Comparison of ENCODE assay signal across 16 mouse cellular contexts in the genomic region with DNA sequence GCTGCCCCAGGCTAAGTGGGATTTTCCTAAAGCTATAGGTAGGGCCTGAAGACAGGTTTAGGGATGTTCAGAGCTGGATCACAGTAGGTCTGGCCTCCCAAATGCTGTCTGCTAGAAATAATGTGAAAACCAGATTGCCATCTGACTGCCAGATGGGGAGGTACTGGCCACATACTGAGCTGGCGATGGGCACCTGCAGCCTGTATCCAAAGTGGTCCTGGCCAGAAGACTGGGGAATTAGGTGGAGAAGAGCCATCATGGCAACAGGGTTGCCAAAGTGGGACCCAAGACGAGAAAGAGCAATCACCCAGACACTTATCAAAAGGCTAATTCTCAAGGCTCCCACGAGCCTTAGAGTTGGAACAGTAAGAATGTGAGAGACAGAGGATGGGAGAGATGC. TPM values are rescaled to one million over a fixed set of nuclear protein-coding genes. Genes with fewer than 3 reads are reported as not detected.
DNase-seq lines count a peak whose midpoint lies in the region; ATAC-seq and TF ChIP-seq lines count a peak whose summit lies in the region.
"Had no signal": no experiment of that assay in that cellular context is flagged by ENCODE, and none has a peak within 500 bp of the region (broad histone marks: within the 10 kb centered on the region; RNA-seq: fewer than 3 reads in every experiment).

No protein-coding gene starts in this region.

- intact Hi-C loops in left cerebral cortex, postnatal 36 days (cut with DNase I): loop anchor here (5.0 kb wide), 2 partner anchors 54 to 246 kb away; no protein-coding TSS in a partner anchor

- ATAC-seq in forebrain, embryonic 12.5 days (ENCODE audit: low FRiP score): no peak
- ATAC-seq in midbrain, embryonic 15.5 days (replicated peaks): no peak
- ATAC-seq in midbrain, postnatal 0 days (ENCODE audit: low FRiP score): no peak
- ATAC-seq in liver, embryonic 14.5 days (ENCODE audit: insufficient read depth): no peak

- H3K9ac ChIP-seq in forebrain, embryonic 12.5 days: no peak overlapping the region
- H3K9ac ChIP-seq in midbrain, embryonic 15.5 days: no peak overlapping the region
- H3K9ac ChIP-seq in midbrain, postnatal 0 days (replicated peaks; ENCODE audit: low read length, poor library complexity, severe bottlenecking): no peak overlapping the region
- no peak overlapping the region for H3K9ac ChIP-seq in liver, embryonic 14.5 days (replicated peaks)
- H3K9ac ChIP-seq: lung, embryonic 14.5 days; midbrain, embryonic 12.5 days; stomach, embryonic 15.5 days had no signal

- H3K9me3 ChIP-seq in forebrain, embryonic 12.5 days: no peaks in the 10 kb centered on the region
- no peaks in the 10 kb centered on the region for H3K9me3 ChIP-seq in forebrain, embryonic 10.5 days
- no peaks in the 10 kb centered on the region for H3K9me3 ChIP-seq in midbrain, embryonic 15.5 days
- H3K9me3 ChIP-seq in midbrain, postnatal 0 days (ENCODE audit: low read length): no peaks in the 10 kb centered on the region
- H3K9me3 ChIP-seq in liver, embryonic 14.5 days (ENCODE audit: control insufficient read depth, low read length): no peaks in the 10 kb centered on the region
- H3K9me3 ChIP-seq: midbrain, embryonic 12.5 days; stomach, embryonic 15.5 days had no signal

- H3K4me2 ChIP-seq in forebrain, embryonic 12.5 days: peak overlapping the region; percentile 87
- peak overlapping the region; percentile 95; the same call in 1 of the 2 replicates for H3K4me2 ChIP-seq in midbrain, embryonic 15.5 days
- no peak overlapping the region; the same call in 1 of the 2 replicates for H3K4me2 ChIP-seq in midbrain, postnatal 0 days (ENCODE audit: low read depth, low read length, poor library complexity, severe bottlenecking)
- peak overlapping the region; percentile 13; the same call in 1 of the 2 replicates for H3K4me2 ChIP-seq in liver, embryonic 14.5 days (ENCODE audit: low read depth)
- H3K4me2 ChIP-seq: stomach, embryonic 15.5 days had no signal

- 83% methylated on average over 3 of the region's 3 CpGs for WGBS in forebrain, embryonic 12.5 days
- 93% methylated on average over 3 of the region's 3 CpGs for WGBS in forebrain, embryonic 10.5 days
- 79% methylated on average over 3 of the region's 3 CpGs for WGBS in kidney, adult 2 months
- 88% methylated on average over 3 of the region's 3 CpGs for WGBS in midbrain, embryonic 15.5 days
- WGBS in midbrain, postnatal 0 days: 83% methylated on average over 3 of the region's 3 CpGs
- WGBS in liver, embryonic 14.5 days (ENCODE audit: insufficient replicate concordance): 81% methylated on average over 3 of the region's 3 CpGs

- H3K4me3 ChIP-seq in forebrain, embryonic 12.5 days (replicated peaks): 0 out of 2 replicates have a peak overlapping the region, but pooled peaks have one; percentile 78
- no peak overlapping the region for H3K4me3 ChIP-seq in forebrain, embryonic 10.5 days
- H3K4me3 ChIP-seq in kidney, adult 2 months (ENCODE audit: insufficient read depth, low read depth, low read length): no peak overlapping the region
- H3K4me3 ChIP-seq in midbrain, embryonic 15.5 days: no peak overlapping the region
- no peak overlapping the region for H3K4me3 ChIP-seq in midbrain, postnatal 0 days (ENCODE audit: low read depth, low read length)
- no peak overlapping the region for H3K4me3 ChIP-seq in liver, embryonic 14.5 days (ENCODE audit: insufficient read depth in 1 of 2, low read depth in 2 of 2, low read length in 2 of 2)
- H3K4me3 ChIP-seq: midbrain, embryonic 12.5 days; stomach, embryonic 15.5 days had no signal

- no peak for TF ChIP-seq EP300 in liver, embryonic 14.5 days (IDR thresholded peaks at IDR 0.05; ENCODE audit: low read depth)

- peaks cover 14% of the 10 kb centered on the region; the same call in 1 of the 2 replicates for H3K27me3 ChIP-seq in forebrain, embryonic 12.5 days
- H3K27me3 ChIP-seq in forebrain, embryonic 10.5 days (ENCODE audit: poor library complexity, severe bottlenecking): peaks cover 26% of the 10 kb centered on the region
- no peaks in the 10 kb centered on the region for H3K27me3 ChIP-seq in kidney, adult 2 months (replicated peaks; ENCODE audit: control insufficient read depth, insufficient read depth, low read length)
- peaks cover 7% of the 10 kb centered on the region; the same call in 1 of the 2 replicates for H3K27me3 ChIP-seq in midbrain, embryonic 15.5 days (replicated peaks)
- no peaks in the 10 kb centered on the region for H3K27me3 ChIP-seq in midbrain, postnatal 0 days (ENCODE audit: insufficient read depth, low read length)
- no peaks in the 10 kb centered on the region; the same call in none of the 2 replicates for H3K27me3 ChIP-seq in liver, embryonic 14.5 days (ENCODE audit: control insufficient read depth, insufficient read depth, low read length)
- H3K27me3 ChIP-seq: CH12.LX; stomach, embryonic 15.5 days had no signal

- H3K27ac ChIP-seq in forebrain, embryonic 12.5 days: no peak overlapping the region
- no peak overlapping the region for H3K27ac ChIP-seq in forebrain, embryonic 10.5 days
- peak overlapping the region; percentile 1; the same call in 1 of the 2 replicates for H3K27ac ChIP-seq in kidney, adult 2 months (ENCODE audit: insufficient read depth, low read depth, low read length)
- H3K27ac ChIP-seq in midbrain, embryonic 15.5 days: no peak overlapping the region
- no peak overlapping the region for H3K27ac ChIP-seq in midbrain, postnatal 0 days (ENCODE audit: low read depth, low read length)
- no peak overlapping the region for H3K27ac ChIP-seq in liver, embryonic 14.5 days
- H3K27ac ChIP-seq: midbrain, embryonic 12.5 days; stomach, embryonic 15.5 days had no signal

- TF ChIP-seq CTCF in kidney, adult 2 months (conservative IDR thresholded peaks at IDR 0.05; ENCODE audit: insufficient read depth, insufficient read length, low read depth, low read length): no peak
- TF ChIP-seq CTCF in midbrain, postnatal 0 days (IDR thresholded peaks at IDR 0.05): no peak
- no peak for TF ChIP-seq CTCF in liver, embryonic 14.5 days (IDR thresholded peaks at IDR 0.05; ENCODE audit: low read depth)

- no peak for DNase-seq in forebrain, embryonic 10.5 days (ENCODE audit: extremely low spot score, low spot score)
- no peak for DNase-seq in kidney, adult 2 months
- DNase-seq in kidney, postnatal 25 days: no peak
- no peak for DNase-seq in midbrain, postnatal 0 days (ENCODE audit: low spot score)
- DNase-seq in liver, embryonic 14.5 days (ENCODE audit: low read depth in 3 of 3, low spot score in 3 of 3): no peak
- no peak for DNase-seq in left cerebral cortex, postnatal 36 days (ENCODE audit: low spot score in 2 of 2)
- DNase-seq: cerebellum, postnatal 25 days; gastrocnemius, postnatal 36 days; lung, embryonic 14.5 days; lung, postnatal 4 days; thymus, postnatal 14 days had no signal

- TF ChIP-seq POLR2A in kidney, adult 2 months (IDR thresholded peaks at IDR 0.05; ENCODE audit: low read depth, low read length): no peak

- H3K36me3 ChIP-seq in forebrain, embryonic 12.5 days (replicated peaks): no peaks in the 10 kb centered on the region
- peaks cover 27% of the 10 kb centered on the region for H3K36me3 ChIP-seq in forebrain, embryonic 10.5 days (replicated peaks)
- no peaks in the 10 kb centered on the region for H3K36me3 ChIP-seq in kidney, adult 2 months (ENCODE audit: control insufficient read depth, insufficient read depth, low read length)
- no peaks in the 10 kb centered on the region for H3K36me3 ChIP-seq in midbrain, embryonic 15.5 days (replicated peaks)
- H3K36me3 ChIP-seq in midbrain, postnatal 0 days (ENCODE audit: insufficient read depth, low read length): no peaks in the 10 kb centered on the region
- peaks cover 7% of the 10 kb centered on the region; the same call in 1 of the 2 replicates for H3K36me3 ChIP-seq in liver, embryonic 14.5 days (replicated peaks; ENCODE audit: control insufficient read depth, insufficient read depth, low read depth)
- H3K36me3 ChIP-seq: midbrain, embryonic 12.5 days had no signal

- peaks cover 71% of the 10 kb centered on the region for H3K4me1 ChIP-seq in forebrain, embryonic 12.5 days
- H3K4me1 ChIP-seq in forebrain, embryonic 10.5 days: peaks cover 83% of the 10 kb centered on the region
- peaks cover 45% of the 10 kb centered on the region for H3K4me1 ChIP-seq in kidney, adult 2 months (ENCODE audit: control insufficient read depth, insufficient read depth, low read length)
- peaks cover 37% of the 10 kb centered on the region for H3K4me1 ChIP-seq in midbrain, embryonic 15.5 days
- H3K4me1 ChIP-seq in midbrain, postnatal 0 days (ENCODE audit: insufficient read depth, low read length): peaks cover 10% of the 10 kb centered on the region; the same call in 1 of the 2 replicates
- peaks cover 44 to 56% of the 10 kb centered on the region in 2 experiments for H3K4me1 ChIP-seq in liver, embryonic 14.5 days (replicated peaks; ENCODE audit: control insufficient read depth in 2 of 2, insufficient read depth in 2 of 2, low read length in 1 of 2)

RNA-seq across cellular contexts. Expression of gene Shb, which starts 6.1 kb away (rescaled TPM):
- 10.4 and 13.6 TPM in 2 replicates for polyA plus RNA-seq in forebrain, embryonic 12.5 days (2016; fragmentation: Nextera tagmentation; extraction: Ambion mirVana)
- polyA plus RNA-seq in forebrain, embryonic 10.5 days (2016; fragmentation: Nextera tagmentation; extraction: Ambion mirVana): 2.8 and 3.0 TPM in 2 replicates
- 57.1 and 59.4 TPM in 2 replicates for polyA plus RNA-seq in kidney, adult 2 months (2012; rRNA removed)
- 6.3 and 6.7 TPM in 2 replicates for polyA plus RNA-seq in midbrain, embryonic 15.5 days (2015; fragmentation: Nextera tagmentation; extraction: Ambion mirVana)
- 18.1 and 21.9 TPM in 2 replicates for total RNA-seq in midbrain, postnatal 0 days (2014; rRNA removed)
- polyA plus RNA-seq in midbrain, postnatal 0 days (2015; fragmentation: Nextera tagmentation; extraction: Ambion mirVana): 5.2 and 5.8 TPM in 2 replicates
- polyA plus RNA-seq in liver, embryonic 14.5 days (2012; rRNA removed): 6.7 and 8.8 TPM in 2 replicates
- polyA plus RNA-seq in liver, embryonic 14.5 days (2014; fragmentation: Nextera tagmentation; extraction: Ambion mirVana): 5.0 and 6.6 TPM in 2 replicates
- total RNA-seq in left cerebral cortex, postnatal 36 days (2021): 10 to 100 TPM; 11.5 to 14.5 TPM
